In genomic region chr19:42279611-42280010, GRCm38 (mm10) we compare ENCODE assay signal across 18 mouse cellular contexts. TPM values are rescaled to one million over a fixed set of nuclear protein-coding genes. Genes with fewer than 3 reads are reported as not detected.
"Had no signal": no experiment of that assay in that cellular context is flagged by ENCODE, and none has a peak within 500 bp of the region (broad histone marks: within the 10 kb centered on the region; RNA-seq: fewer than 3 reads in every experiment).

No protein-coding gene starts in this region.

- H3K27ac ChIP-seq: layer of hippocampus, adult 2 months; limb, embryonic 10.5 days; liver, embryonic 15.5 days; midbrain, embryonic 12.5 days; neural tube, embryonic 12.5 days; stomach, embryonic 15.5 days had no signal

- H3K4me3 ChIP-seq: layer of hippocampus, adult 2 months; limb, embryonic 10.5 days; liver, embryonic 15.5 days; midbrain, embryonic 12.5 days; neural tube, embryonic 12.5 days; stomach, embryonic 15.5 days had no signal

- H3K4me2 ChIP-seq: liver, embryonic 11.5 days; liver, embryonic 15.5 days; midbrain, embryonic 12.5 days; neural tube, embryonic 12.5 days; stomach, embryonic 15.5 days had no signal

- DNase-seq: kidney, adult 18-20 months; kidney, postnatal 10 days; kidney, postnatal 4 days; lung, adult 2 months; lung, postnatal 10 days; lung, postnatal 4 days; right cerebral cortex, postnatal 14 days; thymus, adult 2 months; thymus, postnatal 25 days had no signal

- H3K9me3 ChIP-seq: limb, embryonic 10.5 days; liver, embryonic 15.5 days; midbrain, embryonic 12.5 days; neural tube, embryonic 12.5 days; stomach, embryonic 15.5 days had no signal

- H3K36me3 ChIP-seq: limb, embryonic 10.5 days; liver, embryonic 15.5 days; midbrain, embryonic 12.5 days; neural tube, embryonic 12.5 days; stomach, embryonic 15.5 days had no signal

- H3K9ac ChIP-seq: liver, embryonic 15.5 days; midbrain, embryonic 12.5 days; neural tube, embryonic 12.5 days; stomach, embryonic 15.5 days had no signal

- H3K27me3 ChIP-seq: liver, embryonic 15.5 days; midbrain, embryonic 12.5 days; neural tube, embryonic 12.5 days; stomach, embryonic 15.5 days had no signal

- H3K4me1 ChIP-seq: limb, embryonic 10.5 days; liver, embryonic 15.5 days; neural tube, embryonic 12.5 days; stomach, embryonic 15.5 days had no signal

RNA-seq across cellular contexts. Expression of gene Golga7b, which starts 32.2 kb away (rescaled TPM):
- polyA plus RNA-seq: kidney, embryonic 14.5 days; limb, embryonic 10.5 days; liver, embryonic 11.5 days; liver, embryonic 15.5 days; spleen, adult 2 months had no signal
